Mouse (Mus musculus) c-Kit-negative CD71-positive TER-119-positive erythroid progenitor cells, embryonic 14.5 days (primary cell): ENCODE results near the gene Nup210.
A peak's percentile ranks its signal among the peaks of the same experiment; 100 is the strongest.

Experiments used
- DNase-seq: peaks from one replicate; pipeline ENCODE4 v3.0.0-alpha.2; 2013; ENCODE audit warnings: low read depth, low spot score

Nup210 gene

GRCm38 (mm10) chr6:91116244-91117145, at the start of gene Nup210:
Gene Nup210 (minus strand): TSS chr6:91116829.
- DNase-seq, result peak; percentile 81

DNA sequence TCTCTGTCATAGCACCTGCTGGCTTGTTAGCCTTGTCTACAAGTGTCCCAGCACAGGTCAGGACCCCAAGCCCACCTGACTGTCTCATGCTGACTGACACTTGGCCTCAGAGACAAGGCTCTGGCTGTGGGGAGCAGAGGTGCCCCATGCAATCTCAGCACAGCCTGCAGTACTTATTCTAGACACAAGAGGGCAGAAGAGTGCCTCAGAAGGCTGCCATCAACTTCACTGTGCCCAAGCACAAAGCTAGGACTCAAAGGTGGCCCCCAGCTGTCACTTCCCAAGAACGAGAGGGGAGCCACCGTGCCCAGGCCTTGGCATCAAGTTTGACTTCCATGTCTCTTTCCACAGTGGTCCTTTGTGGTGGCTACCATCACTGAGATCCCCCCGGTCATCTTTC, 48.6 kb upstream of the Nup210 start:
- peak; percentile 81 for DNase-seq

DNA sequence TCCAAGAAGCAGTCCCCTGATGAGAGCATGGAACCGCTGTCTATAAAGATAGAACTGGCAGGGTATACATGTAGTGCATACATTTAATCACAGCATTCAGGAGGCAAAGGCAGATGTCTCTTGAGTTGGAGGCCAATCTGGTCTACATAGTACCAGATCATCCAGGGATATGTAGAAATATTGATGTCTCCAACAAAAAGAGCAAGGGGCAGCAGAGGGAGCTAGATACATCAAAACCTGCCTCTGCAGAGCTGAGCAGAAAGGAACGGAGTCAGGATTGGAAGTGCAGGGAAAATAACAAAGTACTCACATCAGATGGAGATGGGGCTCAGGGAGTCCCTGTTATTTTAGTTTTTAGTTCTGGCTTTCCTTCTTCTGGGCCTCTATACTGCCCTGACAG, 48.0 kb upstream of the Nup210 start:
- DNase-seq, result no peak

GRCm38 (mm10) chr6:91163195-91163911, 46.7 kb upstream of the Nup210 start:
- DNase-seq, result peak; percentile 79

- DNase-seq, result no peak
Observed at GRCm38 (mm10) chr6:91162314-91162713, 45.7 kb upstream of the Nup210 start.

DNA sequence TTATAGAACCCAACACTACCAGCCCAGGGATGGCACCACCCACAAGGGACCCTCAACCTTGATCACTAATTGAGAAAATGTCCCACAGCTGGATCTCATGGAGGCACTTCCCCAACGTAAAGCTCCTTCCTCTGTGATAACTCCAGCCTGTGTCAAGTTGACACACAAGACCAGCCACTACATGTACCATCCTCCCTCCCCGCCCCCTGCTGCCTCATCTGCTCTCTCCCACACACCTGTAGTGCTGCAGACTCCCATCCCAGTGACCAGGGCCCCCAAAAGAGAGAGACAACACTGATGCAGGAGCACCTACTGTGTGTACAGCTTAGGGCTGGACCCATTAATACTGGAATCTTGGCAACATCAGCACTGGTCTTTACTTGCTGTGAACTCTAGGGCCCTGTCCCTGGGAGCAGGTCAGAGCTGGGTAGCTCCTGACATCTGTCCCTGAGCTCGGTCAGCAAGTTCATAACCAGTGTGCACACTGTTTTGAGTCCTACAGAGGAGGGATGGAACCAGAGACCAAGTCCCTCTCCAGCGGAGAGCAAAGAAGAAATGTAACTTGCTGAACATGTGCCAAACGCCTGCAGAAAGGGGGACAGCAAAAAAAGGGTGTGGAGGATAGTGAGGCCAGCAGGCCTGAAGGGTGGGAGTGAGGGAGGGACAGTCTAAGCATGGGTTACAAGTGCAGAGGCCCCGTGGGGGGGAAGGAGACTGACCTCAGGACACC, 45.0 kb upstream of the Nup210 start:
- no peak for DNase-seq

- no peak for DNase-seq
Observed at GRCm38 (mm10) chr6:91160976-91161375, 44.3 kb upstream of the Nup210 start.

- no peak for DNase-seq
Observed at GRCm38 (mm10) chr6:91160399-91160798, 43.8 kb upstream of the Nup210 start.

DNA sequence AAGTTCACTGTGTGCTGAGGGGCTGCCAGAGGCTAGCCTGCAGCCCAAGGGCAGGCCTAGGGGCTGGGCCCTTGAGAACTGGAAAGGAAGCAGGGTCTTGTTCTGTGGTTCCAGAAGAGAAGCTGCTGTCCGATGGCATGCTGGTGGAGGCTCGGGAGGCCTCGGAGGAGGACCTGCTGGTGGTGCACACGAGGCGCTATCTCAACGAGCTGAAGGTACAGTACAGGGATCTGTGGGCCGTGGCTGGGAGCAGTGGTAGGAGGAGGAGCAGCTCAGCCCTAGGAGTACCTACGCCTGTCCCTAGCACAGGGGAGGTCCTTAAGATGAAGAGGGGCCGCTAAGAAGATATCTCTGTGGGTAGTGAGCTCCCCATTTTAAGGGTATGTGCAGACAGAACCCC, 42.4 kb upstream of the Nup210 start:
- DNase-seq, result no peak

- DNase-seq, result no peak
Observed at GRCm38 (mm10) chr6:91157237-91157570, 40.6 kb upstream of the Nup210 start.

DNA sequence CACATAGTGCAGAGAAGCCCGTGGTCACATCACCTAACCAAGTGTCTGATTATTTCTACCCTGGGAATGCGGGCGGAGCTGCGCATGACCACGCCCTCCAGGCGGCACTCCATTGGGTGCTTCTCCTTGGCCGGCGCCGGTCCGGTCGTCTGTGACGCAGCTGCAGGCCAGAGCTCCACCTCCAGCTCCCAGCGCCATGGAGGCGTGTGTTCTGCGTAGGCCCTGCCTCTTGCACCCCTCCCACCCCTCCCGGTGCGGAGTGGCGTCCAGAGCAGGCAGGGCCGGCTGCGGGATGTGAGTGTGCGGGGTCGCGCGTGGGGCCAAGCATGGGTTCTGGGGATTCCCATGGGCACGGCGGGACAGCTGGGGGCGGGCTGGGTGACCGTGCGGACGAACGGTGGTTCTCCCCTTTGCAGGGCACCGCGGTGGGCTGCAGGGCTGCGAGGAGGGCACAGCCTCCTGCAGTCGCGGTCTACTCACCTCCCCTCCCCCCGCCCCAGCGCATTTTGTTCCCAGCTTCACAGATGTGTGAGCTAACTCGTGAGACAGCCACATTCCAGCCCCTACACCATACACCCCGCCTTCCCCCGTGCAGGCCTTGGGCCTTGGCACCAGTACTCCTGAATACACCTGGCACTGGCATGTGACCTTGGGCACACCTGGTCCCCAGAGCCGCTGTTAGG, 40.1 kb upstream of the Nup210 start, which contains the start of gene Hdac11:
Hdac11 (plus strand) TSS at position 112 of the 683 bp plus-strand sequence.
- DNase-seq, result peak; percentile 90

DNA sequence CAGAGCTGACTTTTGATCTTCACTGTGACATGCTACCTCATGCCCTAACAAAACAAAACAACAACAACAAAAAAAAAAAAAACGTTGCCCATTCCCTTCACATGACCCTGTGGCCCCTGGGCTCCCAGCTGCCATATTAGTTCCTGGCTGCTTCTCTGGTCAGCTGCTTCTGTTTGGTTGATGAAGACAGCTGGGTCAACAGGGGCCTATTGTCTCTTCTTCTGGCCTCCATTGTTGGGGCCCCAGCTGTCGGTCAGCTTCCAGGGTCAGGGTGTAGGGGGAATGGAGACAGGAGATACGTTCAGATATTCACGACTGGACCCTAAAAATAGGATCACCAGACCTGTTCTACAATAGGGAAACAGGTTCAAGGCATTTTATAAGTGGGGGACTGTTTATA, 39.4 kb upstream of the Nup210 start:
- no peak for DNase-seq

- DNase-seq, result no peak
Observed at GRCm38 (mm10) chr6:91155286-91155685, 38.7 kb upstream of the Nup210 start.

GRCm38 (mm10) chr6:91154685-91155084, 38.1 kb upstream of the Nup210 start:
- DNase-seq, result no peak

DNA sequence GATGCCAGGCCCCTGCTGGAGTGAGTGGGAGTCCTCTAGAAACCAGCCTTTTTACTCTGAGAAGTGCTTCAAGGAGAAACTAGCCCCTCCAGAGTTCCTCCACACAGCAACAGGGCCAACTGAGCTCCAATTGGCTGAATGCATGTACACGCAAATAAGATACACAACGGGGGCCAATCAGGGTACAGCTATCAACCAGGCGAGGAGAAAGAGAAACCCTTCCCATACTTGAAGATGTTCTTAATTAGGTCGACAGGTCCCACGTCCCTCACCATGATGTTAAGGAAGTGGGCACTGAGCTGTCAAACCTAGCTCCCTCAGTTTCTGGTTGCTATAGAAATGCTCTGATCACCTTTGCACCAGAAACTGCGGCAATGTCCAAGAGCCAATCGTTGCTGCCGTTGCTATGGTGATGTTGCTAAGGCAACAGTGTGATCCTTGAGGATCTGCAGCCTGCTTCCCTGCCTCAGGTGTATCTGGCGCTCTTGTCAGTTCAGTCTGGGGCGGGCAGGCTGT, 37.0 kb upstream of the Nup210 start:
- DNase-seq, result no peak

- no peak for DNase-seq
Observed at GRCm38 (mm10) chr6:91152892-91153548, 36.4 kb upstream of the Nup210 start.

DNA sequence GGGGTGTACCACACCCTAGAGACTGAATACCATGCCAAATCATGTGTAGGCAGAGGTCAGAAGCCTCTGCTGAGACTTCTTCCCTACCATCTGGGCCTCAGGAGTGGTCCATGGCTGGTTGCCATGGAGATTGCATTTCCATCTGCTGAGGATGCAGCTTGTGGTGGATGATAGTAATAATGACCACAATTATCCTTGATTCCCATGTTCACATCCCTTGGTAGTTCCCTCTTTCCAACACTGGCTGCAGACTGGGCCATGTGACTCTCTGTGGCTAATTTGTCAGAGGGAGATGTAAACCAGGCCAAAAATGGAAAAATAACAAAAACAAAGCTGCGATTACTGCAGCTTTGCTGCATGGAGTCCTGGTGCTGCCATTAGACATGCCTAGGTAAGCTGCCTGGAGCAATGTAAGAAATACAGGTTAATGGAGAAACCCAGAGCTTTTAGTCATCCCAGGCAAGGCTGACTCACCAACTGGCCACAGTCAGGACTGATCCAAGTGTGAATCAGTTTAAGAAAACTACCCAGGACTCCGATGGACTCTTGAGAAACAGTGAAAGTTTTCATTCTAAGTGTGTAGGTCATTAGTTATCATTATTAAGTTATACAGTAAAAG, 30.6 kb upstream of the Nup210 start:
- DNase-seq, result no peak

- no peak for DNase-seq
Observed at GRCm38 (mm10) chr6:91146443-91147151, 30.0 kb upstream of the Nup210 start.

DNA sequence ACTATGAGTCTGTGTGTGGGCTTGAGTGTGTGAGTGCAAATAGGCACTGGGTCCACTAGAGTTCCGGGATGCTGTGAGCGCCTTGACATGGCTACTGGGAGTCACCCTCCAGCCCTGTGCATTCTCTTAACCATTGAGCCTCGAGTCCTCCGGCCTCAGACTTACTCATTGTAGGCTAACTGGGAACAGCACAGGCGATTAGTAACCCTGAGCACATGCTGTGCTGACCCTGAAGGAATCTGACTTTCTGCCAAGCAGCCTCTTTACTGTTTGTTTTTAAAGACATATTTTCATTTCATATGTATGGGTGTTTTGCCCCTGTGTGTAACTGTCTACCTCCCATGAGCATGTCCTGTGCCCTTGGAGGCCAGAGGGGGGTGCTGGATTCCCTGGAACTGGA, 28.9 kb upstream of the Nup210 start:
- DNase-seq, result no peak

GRCm38 (mm10) chr6:91145056-91145455, 28.4 kb upstream of the Nup210 start:
- DNase-seq, result no peak
